Mouse (Mus musculus): ENCODE measurements around the gene Vcl.

DNA sequence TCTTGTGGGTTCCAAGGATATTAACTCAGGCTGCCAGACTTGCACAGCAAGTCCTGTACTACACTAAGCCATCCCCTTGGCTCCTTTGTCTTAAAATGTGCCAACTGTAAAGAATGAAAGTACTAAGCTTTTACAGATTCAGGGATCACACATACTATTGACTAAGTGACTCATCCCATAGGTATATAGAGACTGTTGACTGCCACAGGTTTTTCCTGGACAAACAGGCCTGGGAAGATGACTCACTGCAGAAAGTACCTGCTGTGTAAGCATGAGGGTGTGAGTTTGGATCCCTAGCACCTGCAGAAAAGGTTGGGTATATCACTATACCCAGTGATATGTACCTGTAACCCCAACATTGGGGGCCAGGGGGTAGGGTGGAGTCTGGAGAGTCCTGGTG is 44.6 kb downstream of the Vcl start:
- TF ChIP-seq CTCF (IDR thresholded peaks at IDR 0.05; ENCODE audit: borderline replicate concordance, extremely low read depth, insufficient read depth, insufficient read length): no peak
- no peak for TF ChIP-seq POLR2A (IDR thresholded peaks at IDR 0.05; ENCODE audit: borderline replicate concordance, extremely low read depth, insufficient read depth, insufficient read length, poor library complexity, severe bottlenecking)
